Mouse (Mus musculus): Measurements from ENCODE around the gene Rcan2. TPM values are rescaled to one million over a fixed set of nuclear protein-coding genes. Genes with fewer than 3 reads are reported as not detected.

Gene Rcan2
- polyA plus RNA-seq, 1 experiment, result 3.1 TPM

DNA sequence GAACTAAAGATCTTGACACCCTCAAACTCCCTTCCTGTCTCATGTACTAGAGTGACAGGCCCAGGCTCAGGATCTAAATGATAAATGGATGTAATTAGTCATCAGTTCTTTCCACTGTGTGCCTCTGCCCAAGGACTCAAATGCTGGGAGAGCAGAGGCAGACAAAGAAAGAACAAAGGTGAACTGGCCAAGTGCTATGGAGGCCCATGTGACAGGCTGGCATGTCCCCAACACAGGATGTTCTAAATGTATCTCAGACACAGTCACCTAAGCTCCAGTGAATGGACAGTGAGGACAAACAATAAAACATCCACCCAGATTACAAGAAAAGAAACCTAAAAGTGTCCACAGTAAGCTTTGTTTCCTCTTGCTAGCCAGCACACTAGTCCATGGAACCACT lies 11.8 kb upstream of the Rcan2 start:
- Histone ChIP-seq H3K9me3 (replicated peaks; ENCODE audit: control insufficient read depth, insufficient read depth, low read length, poor library complexity, severe bottlenecking) (no peaks in the 10 kb centered on the region), H3K4me1 (ENCODE audit: control insufficient read depth, insufficient read depth, low read length) (no peaks in the 10 kb centered on the region), H3K9ac (ENCODE audit: low read depth, poor library complexity, severe bottlenecking) (no peak overlapping the region), H3K4me3 (ENCODE audit: low read depth, low read length) (no peak overlapping the region), H3K36me3 (ENCODE audit: control insufficient read depth, insufficient read depth, low read length, poor library complexity, severe bottlenecking) (no peaks in the 10 kb centered on the region), H3K27me3 (ENCODE audit: control insufficient read depth, insufficient read depth, low read length, poor library complexity, severe bottlenecking) (no peaks in the 10 kb centered on the region), H3K27ac (ENCODE audit: insufficient read depth, low read length) (no peak overlapping the region)
- no peak for TF ChIP-seq CTCF (IDR thresholded peaks at IDR 0.05; ENCODE audit: low read depth, low read length)
- TF ChIP-seq POLR2A (IDR thresholded peaks at IDR 0.05; ENCODE audit: insufficient read depth, low read length), result no peak
- TF ChIP-seq EP300 (IDR thresholded peaks at IDR 0.05; ENCODE audit: insufficient read depth, low read depth, low read length), result no peak

DNA sequence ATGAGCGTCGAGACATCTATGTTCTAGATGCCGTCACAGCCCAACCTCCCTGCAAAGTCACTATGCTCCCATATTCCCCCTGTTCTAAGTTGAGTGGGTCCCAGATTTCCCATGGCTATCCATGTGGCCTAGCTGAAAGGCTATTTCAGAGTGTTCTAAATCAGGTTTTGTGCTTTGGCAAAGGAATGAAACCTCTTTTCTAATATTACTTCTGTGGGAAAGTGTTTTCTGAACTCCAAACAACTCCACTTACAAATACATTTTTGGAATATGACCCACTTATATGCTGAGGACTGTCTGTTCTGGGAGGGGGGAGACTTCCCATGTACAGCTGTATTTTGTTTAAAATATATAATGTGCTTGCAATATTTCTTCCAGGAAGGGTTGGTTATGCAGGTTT lies 9.4 kb upstream of the Rcan2 start:
- Histone ChIP-seq H3K9ac (ENCODE audit: low read depth, poor library complexity, severe bottlenecking) (no peak overlapping the region), H3K9me3 (replicated peaks; ENCODE audit: control insufficient read depth, insufficient read depth, low read length, poor library complexity, severe bottlenecking) (no peaks in the 10 kb centered on the region), H3K27me3 (ENCODE audit: control insufficient read depth, insufficient read depth, low read length, poor library complexity, severe bottlenecking) (no peaks in the 10 kb centered on the region), H3K4me3 (ENCODE audit: low read depth, low read length) (no peak overlapping the region), H3K36me3 (ENCODE audit: control insufficient read depth, insufficient read depth, low read length, poor library complexity, severe bottlenecking) (no peaks in the 10 kb centered on the region), H3K27ac (ENCODE audit: insufficient read depth, low read length) (no peak overlapping the region), H3K4me1 (ENCODE audit: control insufficient read depth, insufficient read depth, low read length) (no peaks in the 10 kb centered on the region)
- TF ChIP-seq CTCF (IDR thresholded peaks at IDR 0.05; ENCODE audit: low read depth, low read length) (no peak), EP300 (IDR thresholded peaks at IDR 0.05; ENCODE audit: insufficient read depth, low read depth, low read length) (no peak), POLR2A (IDR thresholded peaks at IDR 0.05; ENCODE audit: insufficient read depth, low read length) (no peak)

DNA sequence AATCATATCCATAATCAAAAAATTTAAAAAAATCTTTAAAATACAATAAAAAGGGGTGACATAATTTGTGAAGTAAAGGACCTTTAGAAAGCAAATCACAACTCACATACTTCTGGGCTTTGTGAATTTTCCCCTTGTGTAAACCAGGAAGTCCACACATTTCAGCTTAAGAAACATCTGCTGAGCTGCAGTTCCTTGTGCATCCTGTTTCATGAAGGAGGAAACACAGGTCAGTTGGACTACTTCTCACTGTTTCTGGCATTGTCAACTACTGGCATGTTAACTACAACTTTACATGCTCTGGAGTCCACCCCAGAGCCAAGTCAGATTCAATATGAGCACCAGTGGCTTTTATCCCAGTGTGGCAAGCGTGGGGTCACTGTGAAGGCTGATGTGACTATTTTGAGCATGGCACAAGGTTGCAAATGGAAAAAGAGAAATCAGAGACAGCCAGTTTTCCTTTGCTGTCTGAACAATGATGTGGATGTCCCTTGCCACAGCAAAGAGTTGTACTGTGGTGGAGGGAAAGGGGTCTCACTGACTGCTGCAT lies 6.3 kb upstream of the Rcan2 start:
- Histone ChIP-seq H3K27ac (ENCODE audit: insufficient read depth, low read length) (no peak overlapping the region), H3K4me3 (ENCODE audit: low read depth, low read length) (no peak overlapping the region), H3K27me3 (ENCODE audit: control insufficient read depth, insufficient read depth, low read length, poor library complexity, severe bottlenecking) (no peaks in the 10 kb centered on the region), H3K4me1 (ENCODE audit: control insufficient read depth, insufficient read depth, low read length) (no peaks in the 10 kb centered on the region), H3K9me3 (replicated peaks; ENCODE audit: control insufficient read depth, insufficient read depth, low read length, poor library complexity, severe bottlenecking) (no peaks in the 10 kb centered on the region), H3K36me3 (ENCODE audit: control insufficient read depth, insufficient read depth, low read length, poor library complexity, severe bottlenecking) (no peaks in the 10 kb centered on the region), H3K9ac (ENCODE audit: low read depth, poor library complexity, severe bottlenecking) (no peak overlapping the region)
- no peak for TF ChIP-seq CTCF (IDR thresholded peaks at IDR 0.05; ENCODE audit: low read depth, low read length)
- no peak for TF ChIP-seq POLR2A (IDR thresholded peaks at IDR 0.05; ENCODE audit: insufficient read depth, low read length)
- TF ChIP-seq EP300 (IDR thresholded peaks at IDR 0.05; ENCODE audit: insufficient read depth, low read depth, low read length), result no peak

DNA sequence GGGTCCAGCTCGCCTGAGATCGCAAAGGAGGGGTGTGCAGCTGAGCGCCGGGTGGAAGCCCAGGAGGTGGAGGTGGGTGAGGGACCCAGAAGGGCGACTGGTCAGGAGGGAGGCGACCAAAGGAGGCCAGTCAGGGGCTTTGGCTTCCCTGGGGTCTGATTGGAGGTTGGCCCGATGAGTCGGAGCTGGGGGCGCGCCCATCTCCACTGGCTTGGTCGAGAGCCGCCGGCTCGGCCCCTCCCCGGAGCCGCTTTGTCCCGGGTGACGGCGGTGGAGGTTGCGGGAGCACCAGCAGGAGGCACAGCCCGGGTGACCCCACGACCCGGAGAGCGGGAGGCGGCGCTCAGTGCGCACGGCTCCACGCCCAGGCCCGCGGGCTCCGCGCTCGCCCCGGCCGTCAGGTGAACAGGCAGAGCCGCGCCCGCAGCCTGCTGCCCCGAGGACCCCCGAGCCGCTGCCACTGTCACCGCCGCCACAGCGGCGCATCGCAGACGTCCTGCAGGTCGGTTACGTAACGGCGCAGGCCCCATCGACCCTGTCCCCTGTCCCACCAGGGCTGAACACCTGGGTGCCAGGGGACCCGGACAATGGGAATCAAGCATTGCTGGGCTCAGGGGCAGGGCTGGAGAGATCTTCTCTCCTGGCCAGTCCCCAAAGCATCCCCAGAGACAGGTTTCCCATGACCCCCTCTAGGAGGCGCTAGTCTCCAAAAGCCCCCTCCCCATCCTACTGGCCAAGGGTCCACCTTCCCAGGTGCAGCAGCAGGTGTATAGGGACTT lies 633 bp downstream of the Rcan2 start:
- Histone ChIP-seq H3K4me3 (ENCODE audit: low read depth, low read length) (peak overlapping the region; percentile 79), H3K36me3 (ENCODE audit: control insufficient read depth, insufficient read depth, low read length, poor library complexity, severe bottlenecking) (no peaks in the 10 kb centered on the region), H3K4me1 (ENCODE audit: control insufficient read depth, insufficient read depth, low read length) (no peaks in the 10 kb centered on the region), H3K27ac (ENCODE audit: insufficient read depth, low read length) (no peak overlapping the region), H3K9ac (ENCODE audit: low read depth, poor library complexity, severe bottlenecking) (peak overlapping the region; percentile 33), H3K27me3 (ENCODE audit: control insufficient read depth, insufficient read depth, low read length, poor library complexity, severe bottlenecking) (no peaks in the 10 kb centered on the region; the same call in 1 of the 2 replicates), H3K9me3 (replicated peaks; ENCODE audit: control insufficient read depth, insufficient read depth, low read length, poor library complexity, severe bottlenecking) (no peaks in the 10 kb centered on the region)
- TF ChIP-seq EP300 (IDR thresholded peaks at IDR 0.05; ENCODE audit: insufficient read depth, low read depth, low read length) (no peak), POLR2A (IDR thresholded peaks at IDR 0.05; ENCODE audit: insufficient read depth, low read length) (no peak), CTCF (IDR thresholded peaks at IDR 0.05; ENCODE audit: low read depth, low read length) (peak; percentile 54)

GRCm38 (mm10) chr17:43802414-43802813 lies 1.3 kb downstream of the Rcan2 start:
- no peaks in the 10 kb centered on the region; the same call in 1 of the 2 replicates for H3K27me3 ChIP-seq (ENCODE audit: control insufficient read depth, insufficient read depth, low read length, poor library complexity, severe bottlenecking)

GRCm38 (mm10) chr17:43803111-43803510 lies 2.0 kb downstream of the Rcan2 start:
- Histone ChIP-seq H3K9me3 (replicated peaks; ENCODE audit: control insufficient read depth, insufficient read depth, low read length, poor library complexity, severe bottlenecking) (no peaks in the 10 kb centered on the region), H3K4me3 (ENCODE audit: low read depth, low read length) (no peak overlapping the region), H3K9ac (ENCODE audit: low read depth, poor library complexity, severe bottlenecking) (no peak overlapping the region), H3K4me1 (ENCODE audit: control insufficient read depth, insufficient read depth, low read length) (no peaks in the 10 kb centered on the region), H3K27me3 (ENCODE audit: control insufficient read depth, insufficient read depth, low read length, poor library complexity, severe bottlenecking) (no peaks in the 10 kb centered on the region; the same call in 1 of the 2 replicates), H3K36me3 (ENCODE audit: control insufficient read depth, insufficient read depth, low read length, poor library complexity, severe bottlenecking) (no peaks in the 10 kb centered on the region), H3K27ac (ENCODE audit: insufficient read depth, low read length) (no peak overlapping the region)
- no peak for TF ChIP-seq EP300 (IDR thresholded peaks at IDR 0.05; ENCODE audit: insufficient read depth, low read depth, low read length)
- TF ChIP-seq CTCF (IDR thresholded peaks at IDR 0.05; ENCODE audit: low read depth, low read length), result no peak
- TF ChIP-seq POLR2A (IDR thresholded peaks at IDR 0.05; ENCODE audit: insufficient read depth, low read length), result no peak

More at GRCm38 (mm10) chr17:43802414-43802813, 1.3 kb downstream of the Rcan2 start:
- Histone ChIP-seq H3K27ac (ENCODE audit: insufficient read depth, low read length) (no peak overlapping the region), H3K9ac (ENCODE audit: low read depth, poor library complexity, severe bottlenecking) (no peak overlapping the region), H3K9me3 (replicated peaks; ENCODE audit: control insufficient read depth, insufficient read depth, low read length, poor library complexity, severe bottlenecking) (no peaks in the 10 kb centered on the region), H3K4me1 (ENCODE audit: control insufficient read depth, insufficient read depth, low read length) (no peaks in the 10 kb centered on the region), H3K4me3 (ENCODE audit: low read depth, low read length) (no peak overlapping the region), H3K36me3 (ENCODE audit: control insufficient read depth, insufficient read depth, low read length, poor library complexity, severe bottlenecking) (no peaks in the 10 kb centered on the region)
- no peak for TF ChIP-seq POLR2A (IDR thresholded peaks at IDR 0.05; ENCODE audit: insufficient read depth, low read length)
- no peak for TF ChIP-seq EP300 (IDR thresholded peaks at IDR 0.05; ENCODE audit: insufficient read depth, low read depth, low read length)
